Mouse (Mus musculus): ENCODE measurements around the gene Heatr4. TPM values are rescaled to one million over a fixed set of nuclear protein-coding genes. Genes with fewer than 3 reads are reported as not detected.

Heatr4 gene
- total and polyA plus RNA-seq, 3 experiments, result 0.03 TPM; not detected in 2

DNA sequence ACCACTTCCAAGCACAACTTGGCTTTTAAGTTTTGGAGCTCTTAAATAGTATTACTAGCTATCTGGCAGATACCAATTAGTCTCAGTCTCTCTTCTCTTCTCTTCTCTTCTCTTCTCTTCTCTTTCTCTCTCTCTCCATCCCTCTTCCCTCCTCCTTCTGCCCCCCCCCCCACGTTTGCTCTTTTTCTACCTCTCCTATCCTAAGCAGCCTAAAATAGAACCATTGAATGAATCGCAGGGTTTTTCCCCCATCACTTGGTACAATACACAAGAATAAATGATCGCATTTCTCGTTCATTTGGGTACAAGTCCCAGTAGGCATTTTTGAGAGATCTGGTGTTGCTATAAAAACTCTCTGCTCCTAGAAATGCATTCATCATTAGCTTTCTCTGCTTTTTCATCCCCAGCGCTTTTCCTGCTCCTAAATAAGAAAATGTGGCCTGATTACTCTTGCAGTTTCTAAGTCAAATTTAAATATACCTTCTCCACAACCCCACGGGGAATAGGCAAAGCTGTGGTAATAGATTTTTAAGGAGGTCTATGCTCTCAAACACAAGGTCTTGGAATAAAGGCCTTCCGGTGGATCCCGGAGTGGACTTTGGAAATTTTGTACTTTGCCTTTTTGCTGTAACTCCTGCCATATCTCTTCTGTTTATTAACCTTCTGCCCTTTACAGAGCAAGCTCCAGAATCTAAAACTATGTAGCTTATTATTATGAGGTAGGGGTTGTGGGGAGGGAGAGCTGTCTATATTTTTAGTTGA, 61.7 kb downstream of the Heatr4 start:
- Histone ChIP-seq H3K9me3 (replicated peaks; ENCODE audit: insufficient read depth, low read length) (no peaks in the 10 kb centered on the region), H3K9ac (ENCODE audit: control insufficient read depth, low read depth, low read length, poor library complexity, severe bottlenecking) (peak overlapping the region; percentile 75), H3K27ac (ENCODE audit: control insufficient read depth, low read depth, low read length) (no peak overlapping the region), H3K27me3 (ENCODE audit: control insufficient read depth in 1 of 2, insufficient read depth in 2 of 2, low read length in 2 of 2) (no peaks in the 10 kb centered on the region), H3K36me3 (ENCODE audit: control insufficient read depth in 1 of 2, insufficient read depth in 2 of 2, low read length in 2 of 2) (peaks cover 0 to 17% of the 10 kb centered on the region in 2 experiments; a peak in 2 of 4 replicates), H3K4me3 (ENCODE audit: control insufficient read depth in 1 of 2, insufficient read depth in 1 of 2, low read depth in 2 of 2, low read length in 2 of 2) (peak overlapping the region; percentile 60 to 81), H3K4me1 (ENCODE audit: control insufficient read depth in 1 of 2, insufficient read depth in 2 of 2, low read length in 2 of 2) (peaks cover 0 to 14% of the 10 kb centered on the region in 2 experiments; a peak in 2 of 4 replicates), H3K79me2 (ENCODE audit: control insufficient read depth, insufficient read depth, low read length, poor library complexity) (peaks cover 12% of the 10 kb centered on the region)
- no peak for DNase-seq (ENCODE audit: low read depth, low spot score)
- TF ChIP-seq CTCF (IDR thresholded peaks at IDR 0.05 in 2 of 3, conservative IDR thresholded peaks at IDR 0.05 in 1 of 3; ENCODE audit: control insufficient read depth in 1 of 3, insufficient read depth in 1 of 3, low read depth in 2 of 3, low read length in 3 of 3, poor library complexity in 1 of 3, severe bottlenecking in 1 of 3) (no peak), POLR2A (IDR thresholded peaks at IDR 0.05; ENCODE audit: control insufficient read depth in 1 of 2, insufficient read depth in 1 of 2, low read depth in 1 of 2, low read length in 2 of 2, poor library complexity in 1 of 2) (no peak), RCOR1 (IDR thresholded peaks at IDR 0.05; ENCODE audit: low read depth, low read length) (no peak), GATA1 (IDR thresholded peaks at IDR 0.05; ENCODE audit: low read depth, low read length) (no peak), MAZ (IDR thresholded peaks at IDR 0.05; ENCODE audit: low read depth, low read length) (no peak), NRF1 (IDR thresholded peaks at IDR 0.05; ENCODE audit: insufficient read depth, low read depth, low read length, poor library complexity, severe bottlenecking) (no peak), POLR2AphosphoS5 (IDR thresholded peaks at IDR 0.05; ENCODE audit: borderline replicate concordance, low read depth, low read length) (no peak), ZKSCAN1 (IDR thresholded peaks at IDR 0.05; ENCODE audit: low read depth, low read length) (no peak), TAL1 (IDR thresholded peaks at IDR 0.05; ENCODE audit: low read length) (no peak), CHD1 (IDR thresholded peaks at IDR 0.05; ENCODE audit: low read depth, low read length) (no peak), ELF1 (IDR thresholded peaks at IDR 0.05; ENCODE audit: low read depth, low read length) (no peak)

DNA sequence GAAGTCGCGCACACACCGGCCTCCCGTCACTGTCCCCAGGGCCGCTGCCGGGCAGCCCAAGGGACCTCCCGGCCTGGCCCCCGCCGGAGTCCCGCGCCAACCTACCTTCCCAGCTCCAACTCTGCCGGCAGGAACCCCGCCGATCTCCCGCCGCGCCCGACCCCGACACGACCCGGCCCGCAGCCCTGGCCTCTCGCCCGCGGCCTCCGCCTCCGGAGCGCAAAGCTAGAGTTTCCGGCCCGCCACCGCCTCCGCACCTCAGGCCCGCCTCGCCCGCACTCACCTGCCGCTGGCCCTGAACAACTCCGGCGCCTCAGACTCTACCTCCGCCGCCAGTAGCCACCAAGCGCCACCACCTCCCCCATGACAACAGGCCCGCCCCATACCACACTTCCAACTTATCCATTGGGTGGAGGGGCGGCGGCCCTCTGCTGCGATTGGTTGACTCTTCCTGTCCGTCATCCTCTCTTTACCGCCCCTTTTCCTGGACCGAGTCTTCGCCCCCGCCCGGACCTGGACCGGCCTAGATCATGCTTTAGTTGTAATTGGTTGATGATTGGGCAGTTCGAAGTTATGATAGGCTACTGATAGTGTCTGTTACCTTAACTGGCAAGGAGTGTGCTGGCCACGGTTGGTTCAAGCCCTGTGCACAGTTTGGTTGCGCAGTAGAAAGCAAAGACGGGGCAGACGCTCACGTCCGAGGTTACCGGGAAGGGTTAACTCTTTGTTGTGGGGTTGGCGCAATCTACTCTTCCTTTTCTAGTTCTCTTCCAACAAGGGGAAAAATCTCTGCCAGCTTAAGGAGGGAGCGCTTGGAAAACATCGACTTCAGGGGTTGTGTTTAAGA, 62.9 kb downstream of the Heatr4 start, which contains the start of gene Numb:
Gene Numb (minus strand): TSS at position 400 of the 847 bp plus-strand sequence.
- DNase-seq (ENCODE audit: low read depth, low spot score), result peak; percentile 99
- peaks cover 12% of the 10 kb centered on the region for H3K79me2 ChIP-seq (ENCODE audit: control insufficient read depth, insufficient read depth, low read length, poor library complexity)
- peaks cover 0 to 9% of the 10 kb centered on the region in 2 experiments; a peak in 2 of 4 replicates for H3K4me1 ChIP-seq (ENCODE audit: control insufficient read depth in 1 of 2, insufficient read depth in 2 of 2, low read length in 2 of 2)

More for the DNA sequence above, 62.9 kb downstream of the Heatr4 start, which contains the start of gene Numb:
- H3K27ac ChIP-seq (ENCODE audit: control insufficient read depth, low read depth, low read length), result peak within 1 kb of the TSS; percentile 10; the same call in 1 of the 2 replicates
- peaks cover 0 to 12% of the 10 kb centered on the region in 2 experiments; a peak in 2 of 4 replicates for H3K36me3 ChIP-seq (ENCODE audit: control insufficient read depth in 1 of 2, insufficient read depth in 2 of 2, low read length in 2 of 2)
- TF ChIP-seq MXI1 (IDR thresholded peaks at IDR 0.05; ENCODE audit: low read depth, low read length) (peak; percentile 17; the same call in 1 of the 2 replicates), NRF1 (IDR thresholded peaks at IDR 0.05; ENCODE audit: insufficient read depth, low read depth, low read length, poor library complexity, severe bottlenecking) (peak; percentile 64), CTCF (IDR thresholded peaks at IDR 0.05 in 2 of 3, conservative IDR thresholded peaks at IDR 0.05 in 1 of 3; ENCODE audit: control insufficient read depth in 1 of 3, insufficient read depth in 1 of 3, low read depth in 2 of 3, low read length in 3 of 3, poor library complexity in 1 of 3, severe bottlenecking in 1 of 3) (no peak), TAL1 (IDR thresholded peaks at IDR 0.05; ENCODE audit: low read length) (no peak), CHD1 (IDR thresholded peaks at IDR 0.05; ENCODE audit: low read depth, low read length) (no peak), CHD2 (IDR thresholded peaks at IDR 0.05; ENCODE audit: low read length) (peak; percentile 88), SIN3A (IDR thresholded peaks at IDR 0.05; ENCODE audit: low read length) (peak; percentile 72), ZNF384 (IDR thresholded peaks at IDR 0.05; ENCODE audit: low read depth, low read length) (no peak), NELFE (IDR thresholded peaks at IDR 0.05; ENCODE audit: low read depth, low read length) (peak; percentile 64), POLR2AphosphoS2 (IDR thresholded peaks at IDR 0.05; ENCODE audit: low read length) (peak; percentile 85), GABPA (IDR thresholded peaks at IDR 0.05; ENCODE audit: low read depth, low read length) (0 out of 2 replicates have a peak, but pooled peaks have one; percentile 19), MAZ (IDR thresholded peaks at IDR 0.05; ENCODE audit: low read depth, low read length) (peak; percentile 72), POLR2A (IDR thresholded peaks at IDR 0.05; ENCODE audit: control insufficient read depth in 1 of 2, insufficient read depth in 1 of 2, low read depth in 1 of 2, low read length in 2 of 2, poor library complexity in 1 of 2) (peak; percentile 57 to 79; a peak in 2 of 4 replicates), TBP (IDR thresholded peaks at IDR 0.05; ENCODE audit: low read depth, low read length) (peak; percentile 87), ZMIZ1 (IDR thresholded peaks at IDR 0.05; ENCODE audit: low read depth, low read length) (peak; percentile 65; the same call in 1 of the 2 replicates), TCF12 (IDR thresholded peaks at IDR 0.05; ENCODE audit: low read depth, low read length) (peak; percentile 24; the same call in 1 of the 2 replicates), USF1 (IDR thresholded peaks at IDR 0.05; ENCODE audit: low read depth, low read length) (0 out of 2 replicates have a peak, but pooled peaks have one; percentile 21), ELF1 (IDR thresholded peaks at IDR 0.05; ENCODE audit: low read depth, low read length) (peak; percentile 83), HCFC1 (IDR thresholded peaks at IDR 0.05; ENCODE audit: low read depth, low read length) (peak; percentile 81)
- peak within 1 kb of the TSS; percentile 82 for H3K9ac ChIP-seq (ENCODE audit: control insufficient read depth, low read depth, low read length, poor library complexity, severe bottlenecking)
- H3K27me3 ChIP-seq (ENCODE audit: control insufficient read depth in 1 of 2, insufficient read depth in 2 of 2, low read length in 2 of 2), result no peaks in the 10 kb centered on the region
- H3K4me3 ChIP-seq (ENCODE audit: control insufficient read depth in 1 of 2, insufficient read depth in 1 of 2, low read depth in 2 of 2, low read length in 2 of 2), result peak within 1 kb of the TSS; percentile 71 to 81
- H3K9me3 ChIP-seq (replicated peaks; ENCODE audit: insufficient read depth, low read length), result no peaks in the 10 kb centered on the region

All from MEL (cell line).